Mouse (Mus musculus): ENCODE measurements around the gene Zscan12. TPM values are rescaled to one million over a fixed set of nuclear protein-coding genes. Genes with fewer than 3 reads are reported as not detected.

Gene Zscan12
- polyA plus RNA-seq (2014; fragmentation: Nextera tagmentation; extraction: Ambion mirVana): 14.8 and 19.6 TPM in 2 replicates

GRCm38 (mm10) chr13:21362621-21363248 is at the start of gene Zscan12:
Gene Zscan12 (plus strand): TSS chr13:21362820.
- Histone ChIP-seq H3K27ac (ENCODE audit: low read depth, low read length) (0 out of 2 replicates have a peak within 1 kb of the TSS, but pooled peaks have one; percentile 50), H3K36me3 (ENCODE audit: control insufficient read depth, insufficient read depth, low read length) (peaks cover 2% of the 10 kb centered on the region; the same call in 1 of the 2 replicates), H3K27me3 (ENCODE audit: control insufficient read depth, insufficient read depth, low read length) (no peaks in the 10 kb centered on the region), H3K4me1 (ENCODE audit: control insufficient read depth, insufficient read depth, low read length) (no peaks in the 10 kb centered on the region; the same call in 1 of the 2 replicates), H3K4me2 (ENCODE audit: low read depth) (peak within 1 kb of the TSS; percentile 62), H3K9ac (ENCODE audit: low read length) (peak within 1 kb of the TSS; percentile 94), H3K9me3 (ENCODE audit: control insufficient read depth, low read length) (no peaks in the 10 kb centered on the region), H3K4me3 (ENCODE audit: low read depth, low read length) (peak within 1 kb of the TSS; percentile 77)
- ATAC-seq (ENCODE audit: insufficient read depth, low FRiP score, low TSS enrichment) (peak; percentile 97), DNase-seq (ENCODE audit: low spot score) (peak; percentile 93)
- WGBS: under 1% methylated on average over 29 of the region's 29 CpGs

- no peak overlapping the region for H3K4me3 ChIP-seq (ENCODE audit: low read depth, low read length)
- H3K27me3 ChIP-seq (ENCODE audit: control insufficient read depth, insufficient read depth, low read length): no peaks in the 10 kb centered on the region
- H3K9me3 ChIP-seq (ENCODE audit: control insufficient read depth, low read length): no peaks in the 10 kb centered on the region
- 43% methylated on average over 4 of the region's 5 CpGs for WGBS
- no peaks in the 10 kb centered on the region for H3K36me3 ChIP-seq (ENCODE audit: control insufficient read depth, insufficient read depth, low read length)
- no peaks in the 10 kb centered on the region for H3K4me1 ChIP-seq (ENCODE audit: control insufficient read depth, insufficient read depth, low read length)
- no peak overlapping the region for H3K4me2 ChIP-seq (ENCODE audit: low read depth)
- no peak overlapping the region for H3K9ac ChIP-seq (ENCODE audit: low read length)
- no peak for DNase-seq (ENCODE audit: low spot score)
- no peak overlapping the region for H3K27ac ChIP-seq (ENCODE audit: low read depth, low read length)
- ATAC-seq (ENCODE audit: insufficient read depth, low FRiP score, low TSS enrichment): no peak
Measured at GRCm38 (mm10) chr13:21312854-21313253, 49.8 kb upstream of the Zscan12 start.

DNA sequence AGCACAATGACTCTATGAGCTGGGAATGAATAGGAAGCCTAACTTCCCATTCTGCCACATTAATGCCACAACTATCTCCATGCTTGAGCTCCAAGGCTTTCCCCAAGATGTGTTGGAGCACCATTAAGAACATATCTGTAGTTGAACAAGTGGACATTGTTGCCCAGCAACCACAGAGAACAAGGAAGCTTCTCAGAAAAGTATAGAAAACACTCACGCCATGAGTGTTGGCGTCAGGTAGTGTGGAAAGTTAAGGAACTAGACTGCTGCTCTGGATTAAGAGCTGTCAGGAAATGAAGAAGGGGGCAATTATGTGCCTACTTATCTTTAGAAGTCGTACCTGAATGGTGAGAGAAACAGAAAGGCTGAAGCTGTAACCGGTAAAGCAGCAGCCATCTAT is 48.7 kb upstream of the Zscan12 start:
- H3K4me1 ChIP-seq (ENCODE audit: control insufficient read depth, insufficient read depth, low read length): no peaks in the 10 kb centered on the region
- H3K27ac ChIP-seq (ENCODE audit: low read depth, low read length): no peak overlapping the region
- no peaks in the 10 kb centered on the region for H3K27me3 ChIP-seq (ENCODE audit: control insufficient read depth, insufficient read depth, low read length)
- 85% methylated on average over 4 of the region's 4 CpGs for WGBS
- no peaks in the 10 kb centered on the region for H3K36me3 ChIP-seq (ENCODE audit: control insufficient read depth, insufficient read depth, low read length)
- DNase-seq (ENCODE audit: low spot score): no peak
- no peaks in the 10 kb centered on the region for H3K9me3 ChIP-seq (ENCODE audit: control insufficient read depth, low read length)
- H3K4me3 ChIP-seq (ENCODE audit: low read depth, low read length): no peak overlapping the region
- H3K9ac ChIP-seq (ENCODE audit: low read length): no peak overlapping the region
- H3K4me2 ChIP-seq (ENCODE audit: low read depth): no peak overlapping the region
- ATAC-seq (ENCODE audit: insufficient read depth, low FRiP score, low TSS enrichment): no peak

DNA sequence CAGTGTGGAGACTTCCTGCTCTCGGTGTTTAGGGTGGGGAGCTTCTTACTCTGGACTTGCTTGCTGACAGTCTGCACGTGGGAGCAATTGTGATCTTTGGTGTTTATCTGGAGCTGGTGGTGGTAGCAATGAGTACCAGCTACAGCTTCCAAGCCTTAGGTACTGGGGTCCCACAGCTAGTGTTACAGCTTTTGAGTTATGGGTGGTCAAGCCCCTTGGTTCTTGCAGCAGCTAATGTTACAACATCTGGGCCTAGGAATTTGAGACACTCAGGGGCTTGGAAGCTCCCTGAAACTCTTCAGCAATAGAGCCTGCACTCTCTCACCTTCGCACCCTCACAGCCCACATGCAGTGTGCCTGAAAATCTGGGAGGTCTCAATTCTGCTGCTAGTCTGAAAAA is 42.4 kb upstream of the Zscan12 start:
- no peak overlapping the region for H3K4me2 ChIP-seq (ENCODE audit: low read depth)
- ATAC-seq (ENCODE audit: insufficient read depth, low FRiP score, low TSS enrichment) (no peak), DNase-seq (ENCODE audit: low spot score) (no peak)
- H3K27ac ChIP-seq (ENCODE audit: low read depth, low read length): no peak overlapping the region
- H3K9me3 ChIP-seq (ENCODE audit: control insufficient read depth, low read length): no peaks in the 10 kb centered on the region
- H3K27me3 ChIP-seq (ENCODE audit: control insufficient read depth, insufficient read depth, low read length): no peaks in the 10 kb centered on the region
- H3K36me3 ChIP-seq (ENCODE audit: control insufficient read depth, insufficient read depth, low read length): no peaks in the 10 kb centered on the region
- no peak overlapping the region for H3K4me3 ChIP-seq (ENCODE audit: low read depth, low read length)
- H3K9ac ChIP-seq (ENCODE audit: low read length): no peak overlapping the region
- H3K4me1 ChIP-seq (ENCODE audit: control insufficient read depth, insufficient read depth, low read length): no peaks in the 10 kb centered on the region
- WGBS: 73% methylated on average over 3 of the region's 3 CpGs

- DNase-seq (ENCODE audit: low spot score) (peak; percentile 13), ATAC-seq (ENCODE audit: insufficient read depth, low FRiP score, low TSS enrichment) (no peak)
- Histone ChIP-seq H3K27ac (ENCODE audit: low read depth, low read length) (no peak overlapping the region), H3K9me3 (ENCODE audit: control insufficient read depth, low read length) (no peaks in the 10 kb centered on the region), H3K4me1 (ENCODE audit: control insufficient read depth, insufficient read depth, low read length) (no peaks in the 10 kb centered on the region), H3K27me3 (ENCODE audit: control insufficient read depth, insufficient read depth, low read length) (no peaks in the 10 kb centered on the region), H3K36me3 (ENCODE audit: control insufficient read depth, insufficient read depth, low read length) (no peaks in the 10 kb centered on the region), H3K4me3 (ENCODE audit: low read depth, low read length) (peak overlapping the region; percentile 23), H3K9ac (ENCODE audit: low read length) (no peak overlapping the region), H3K4me2 (ENCODE audit: low read depth) (peak overlapping the region; percentile 34)
- 2% methylated on average over 18 of the region's 18 CpGs for WGBS
Measured at GRCm38 (mm10) chr13:21321890-21322494, 40.6 kb upstream of the Zscan12 start.

GRCm38 (mm10) chr13:21322509-21323375 is 39.9 kb upstream of the Zscan12 start:
- Histone ChIP-seq H3K27me3 (ENCODE audit: control insufficient read depth, insufficient read depth, low read length) (no peaks in the 10 kb centered on the region), H3K27ac (ENCODE audit: low read depth, low read length) (no peak overlapping the region), H3K9me3 (ENCODE audit: control insufficient read depth, low read length) (no peaks in the 10 kb centered on the region), H3K9ac (ENCODE audit: low read length) (no peak overlapping the region), H3K4me2 (ENCODE audit: low read depth) (peak overlapping the region; percentile 34), H3K4me1 (ENCODE audit: control insufficient read depth, insufficient read depth, low read length) (no peaks in the 10 kb centered on the region), H3K4me3 (ENCODE audit: low read depth, low read length) (peak overlapping the region; percentile 23), H3K36me3 (ENCODE audit: control insufficient read depth, insufficient read depth, low read length) (no peaks in the 10 kb centered on the region)
- no peak for ATAC-seq (ENCODE audit: insufficient read depth, low FRiP score, low TSS enrichment)
- WGBS: 17% methylated on average over 18 of the region's 18 CpGs
- peak; percentile 53 for DNase-seq (ENCODE audit: low spot score)

DNA sequence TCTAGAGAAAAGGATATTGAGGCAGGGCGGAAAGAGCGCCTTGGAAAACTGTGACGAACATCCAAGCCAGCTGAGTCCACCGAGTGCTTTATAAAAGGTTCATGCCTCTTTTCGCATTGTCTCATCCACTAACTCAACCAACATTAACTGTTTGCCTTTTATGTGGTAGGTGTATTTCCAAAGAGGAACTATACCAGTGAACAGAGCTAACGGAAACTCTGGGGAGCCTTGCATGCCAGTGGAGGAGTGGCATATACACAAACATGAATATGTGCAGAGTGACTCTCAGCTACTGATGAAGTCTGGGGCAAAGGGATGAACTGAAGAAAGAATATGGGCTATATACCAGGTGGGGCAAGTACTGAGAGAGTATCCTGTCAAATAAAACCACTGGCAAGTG is 39.2 kb upstream of the Zscan12 start:
- ATAC-seq (ENCODE audit: insufficient read depth, low FRiP score, low TSS enrichment) (no peak), DNase-seq (ENCODE audit: low spot score) (no peak)
- WGBS: 76% methylated on average over 6 of the region's 6 CpGs
- H3K9ac ChIP-seq (ENCODE audit: low read length): no peak overlapping the region
- H3K36me3 ChIP-seq (ENCODE audit: control insufficient read depth, insufficient read depth, low read length): no peaks in the 10 kb centered on the region
- no peak overlapping the region for H3K4me3 ChIP-seq (ENCODE audit: low read depth, low read length)
- no peaks in the 10 kb centered on the region for H3K4me1 ChIP-seq (ENCODE audit: control insufficient read depth, insufficient read depth, low read length)
- no peak overlapping the region for H3K27ac ChIP-seq (ENCODE audit: low read depth, low read length)
- no peak overlapping the region for H3K4me2 ChIP-seq (ENCODE audit: low read depth)
- no peaks in the 10 kb centered on the region for H3K27me3 ChIP-seq (ENCODE audit: control insufficient read depth, insufficient read depth, low read length)
- H3K9me3 ChIP-seq (ENCODE audit: control insufficient read depth, low read length): no peaks in the 10 kb centered on the region

- 12% methylated on average over 4 of the region's 4 CpGs for WGBS
- no peak overlapping the region for H3K27ac ChIP-seq (ENCODE audit: low read depth, low read length)
- H3K9ac ChIP-seq (ENCODE audit: low read length): no peak overlapping the region
- H3K27me3 ChIP-seq (ENCODE audit: control insufficient read depth, insufficient read depth, low read length): no peaks in the 10 kb centered on the region
- ATAC-seq (ENCODE audit: insufficient read depth, low FRiP score, low TSS enrichment) (peak; percentile 25; the same call in 1 of the 2 replicates), DNase-seq (ENCODE audit: low spot score) (peak; percentile 20)
- no peak overlapping the region for H3K4me3 ChIP-seq (ENCODE audit: low read depth, low read length)
- H3K9me3 ChIP-seq (ENCODE audit: control insufficient read depth, low read length): no peaks in the 10 kb centered on the region
- no peaks in the 10 kb centered on the region for H3K4me1 ChIP-seq (ENCODE audit: control insufficient read depth, insufficient read depth, low read length)
- H3K36me3 ChIP-seq (ENCODE audit: control insufficient read depth, insufficient read depth, low read length): no peaks in the 10 kb centered on the region
- peak overlapping the region; percentile 45 for H3K4me2 ChIP-seq (ENCODE audit: low read depth)
Measured at GRCm38 (mm10) chr13:21326191-21326590, 36.4 kb upstream of the Zscan12 start.

Measured in neural tube, embryonic 11.5 days (tissue).